Comparison of ENCODE assay signal across 8 mouse cellular contexts in genomic region chr7:27356248-27356647, GRCm38 (mm10). TPM values are rescaled to one million over a fixed set of nuclear protein-coding genes. Genes with fewer than 3 reads are reported as not detected.
DNase-seq lines count a peak whose midpoint lies in the region; ATAC-seq and TF ChIP-seq lines count a peak whose summit lies in the region.

No protein-coding gene starts in this region.

- H3K4me2 ChIP-seq in hindbrain, embryonic 11.5 days (replicated peaks; ENCODE audit: low read depth, low read length), result peak overlapping the region; percentile 68
- peak overlapping the region; percentile 73 for H3K4me2 ChIP-seq in limb, embryonic 12.5 days
- peak overlapping the region; percentile 60 for H3K4me2 ChIP-seq in midbrain, embryonic 15.5 days

- WGBS in hindbrain, embryonic 11.5 days, result 3% methylated on average over 16 of the region's 16 CpGs
- 1% methylated on average over 16 of the region's 16 CpGs for WGBS in limb, embryonic 12.5 days
- 2% methylated on average over 16 of the region's 16 CpGs for WGBS in midbrain, embryonic 15.5 days

- no peaks in the 10 kb centered on the region for H3K36me3 ChIP-seq in hindbrain, embryonic 11.5 days (ENCODE audit: control insufficient read depth, insufficient read depth, low read length)
- H3K36me3 ChIP-seq in limb, embryonic 12.5 days, result peaks cover 21% of the 10 kb centered on the region
- no peaks in the 10 kb centered on the region; the same call in 1 of the 2 replicates for H3K36me3 ChIP-seq in midbrain, embryonic 15.5 days (replicated peaks)

- peak overlapping the region; percentile 91 for H3K4me3 ChIP-seq in embryonic fibroblast, embryonic 13.5 days (ENCODE audit: insufficient read depth, low read length)
- H3K4me3 ChIP-seq in hindbrain, embryonic 11.5 days (ENCODE audit: low read depth, low read length), result peak overlapping the region; percentile 67
- H3K4me3 ChIP-seq in limb, embryonic 12.5 days (replicated peaks), result peak overlapping the region; percentile 64
- peak overlapping the region; percentile 50 for H3K4me3 ChIP-seq in midbrain, embryonic 15.5 days

- H3K27me3 ChIP-seq in hindbrain, embryonic 11.5 days (ENCODE audit: control insufficient read depth, insufficient read depth, low read length), result peaks cover 15% of the 10 kb centered on the region
- peaks cover 28% of the 10 kb centered on the region for H3K27me3 ChIP-seq in limb, embryonic 12.5 days
- peaks cover 29% of the 10 kb centered on the region for H3K27me3 ChIP-seq in midbrain, embryonic 15.5 days (replicated peaks)

- peak; percentile 63 for ATAC-seq in hindbrain, embryonic 11.5 days (ENCODE audit: low FRiP score)
- peak; percentile 36 for ATAC-seq in limb, embryonic 12.5 days (ENCODE audit: insufficient number of reproducible peaks, insufficient read depth, low FRiP score, low TSS enrichment, low read depth)
- peak; percentile 46 for ATAC-seq in midbrain, embryonic 15.5 days (replicated peaks)

- H3K9me3 ChIP-seq in hindbrain, embryonic 11.5 days (ENCODE audit: control insufficient read depth, low read length), result no peaks in the 10 kb centered on the region
- H3K9me3 ChIP-seq in limb, embryonic 12.5 days, result no peaks in the 10 kb centered on the region
- H3K9me3 ChIP-seq in midbrain, embryonic 15.5 days, result no peaks in the 10 kb centered on the region

- peak; percentile 35 for DNase-seq in urinary bladder, postnatal 14 days (ENCODE audit: low spot score)
- no peak for DNase-seq in urinary bladder, adult 2 months (ENCODE audit: low spot score)
- no peak for DNase-seq in hindbrain, embryonic 11.5 days (ENCODE audit: low spot score)
- no peak for DNase-seq in layer of hippocampus, postnatal 14 days (ENCODE audit: low spot score in 2 of 2)
- DNase-seq in layer of hippocampus, adult 9-10 months (ENCODE audit: low spot score), result no peak

- no peaks in the 10 kb centered on the region for H3K4me1 ChIP-seq in embryonic fibroblast, embryonic 13.5 days (ENCODE audit: control insufficient read depth, insufficient read depth, low read length)
- H3K4me1 ChIP-seq in hindbrain, embryonic 11.5 days (replicated peaks; ENCODE audit: control insufficient read depth, insufficient read depth, low read length), result peaks cover 5% of the 10 kb centered on the region; the same call in 1 of the 2 replicates
- peaks cover 26% of the 10 kb centered on the region for H3K4me1 ChIP-seq in limb, embryonic 12.5 days (replicated peaks)
- H3K4me1 ChIP-seq in midbrain, embryonic 15.5 days, result peaks cover 25% of the 10 kb centered on the region

- peak overlapping the region; percentile 64 for H3K27ac ChIP-seq in embryonic fibroblast, embryonic 13.5 days (ENCODE audit: insufficient read depth, low read length)
- no peak overlapping the region for H3K27ac ChIP-seq in hindbrain, embryonic 11.5 days (ENCODE audit: low read depth, low read length)
- no peak overlapping the region for H3K27ac ChIP-seq in limb, embryonic 12.5 days
- peak overlapping the region; percentile 14; the same call in 1 of the 2 replicates for H3K27ac ChIP-seq in midbrain, embryonic 15.5 days

- peak overlapping the region; percentile 36 for H3K9ac ChIP-seq in hindbrain, embryonic 11.5 days (ENCODE audit: low read depth, low read length)
- H3K9ac ChIP-seq in limb, embryonic 12.5 days (replicated peaks), result no peak overlapping the region; the same call in 1 of the 2 replicates
- H3K9ac ChIP-seq in midbrain, embryonic 15.5 days, result no peak overlapping the region

- no peak for TF ChIP-seq CTCF in embryonic fibroblast, embryonic 13.5 days (IDR thresholded peaks at IDR 0.05; ENCODE audit: borderline replicate concordance, insufficient read depth, low read length)

- no peak; the same call in 1 of the 2 replicates for TF ChIP-seq POLR2A in embryonic fibroblast, embryonic 13.5 days (IDR thresholded peaks at IDR 0.05; ENCODE audit: low read depth, low read length)

RNA-seq across cellular contexts. Expression of gene Shkbp1, which starts 0.4 kb away (rescaled TPM):
- polyA plus RNA-seq in urinary bladder, adult 2 months (2012; rRNA removed), result 39.4 and 46.5 TPM in 2 replicates
- 35.9 and 41.2 TPM in 2 replicates for polyA plus RNA-seq in embryonic fibroblast, embryonic 13.5 days (2011; ENCODE audit: insufficient read length, low read depth, missing spikeins)
- polyA plus RNA-seq in hindbrain, embryonic 11.5 days (2014; fragmentation: Nextera tagmentation; extraction: Ambion mirVana), result 51.5 and 56.7 TPM in 2 replicates
- polyA plus RNA-seq in limb, embryonic 12.5 days (2016; fragmentation: Nextera tagmentation; extraction: Ambion mirVana), result 59.5 and 59.9 TPM in 2 replicates
- 63.9 and 64.7 TPM in 2 replicates for polyA plus RNA-seq in midbrain, embryonic 15.5 days (2015; fragmentation: Nextera tagmentation; extraction: Ambion mirVana)
- 10 to 100 TPM; 24.7 to 26.2 TPM for total RNA-seq in layer of hippocampus, postnatal 14 days (2021)

RNA-seq across cellular contexts. Expression of gene Gm20479, which starts 1.0 kb away (rescaled TPM):
- polyA plus RNA-seq in urinary bladder, adult 2 months (2012; rRNA removed), result 0.43 and 0.67 TPM in 2 replicates
- polyA plus RNA-seq in embryonic fibroblast, embryonic 13.5 days (2011; ENCODE audit: insufficient read length, low read depth, missing spikeins), result 6.2 TPM in 1 of 2 replicates, not detected in the other
- polyA plus RNA-seq in hindbrain, embryonic 11.5 days (2014; fragmentation: Nextera tagmentation; extraction: Ambion mirVana), result 0.33 and 0.57 TPM in 2 replicates
- polyA plus RNA-seq in limb, embryonic 12.5 days (2016; fragmentation: Nextera tagmentation; extraction: Ambion mirVana), result 0.42 TPM in 1 of 2 replicates, not detected in the other
- polyA plus RNA-seq in midbrain, embryonic 15.5 days (2015; fragmentation: Nextera tagmentation; extraction: Ambion mirVana), result not detected in 2 replicates
- total RNA-seq in layer of hippocampus, postnatal 14 days (2021), result not detected

RNA-seq across cellular contexts. Expression of gene Ltbp4, which starts 18.8 kb away (rescaled TPM):
- polyA plus RNA-seq in urinary bladder, adult 2 months (2012; rRNA removed), result 176 and 335 TPM in 2 replicates
- polyA plus RNA-seq in embryonic fibroblast, embryonic 13.5 days (2011; ENCODE audit: insufficient read length, low read depth, missing spikeins), result 46.5 and 50.6 TPM in 2 replicates
- 2.4 and 3.9 TPM in 2 replicates for polyA plus RNA-seq in hindbrain, embryonic 11.5 days (2014; fragmentation: Nextera tagmentation; extraction: Ambion mirVana)
- polyA plus RNA-seq in limb, embryonic 12.5 days (2016; fragmentation: Nextera tagmentation; extraction: Ambion mirVana), result 15.2 and 15.8 TPM in 2 replicates
- 13.4 and 15.7 TPM in 2 replicates for polyA plus RNA-seq in midbrain, embryonic 15.5 days (2015; fragmentation: Nextera tagmentation; extraction: Ambion mirVana)
- total RNA-seq in layer of hippocampus, postnatal 14 days (2021), result 10 to 100 TPM; 55.0 to 55.3 TPM

Comparison
In these comparisons a context has a peak if more than half of its experiments do, and no peak if none do; other contexts are left out.
1. H3K27ac ChIP-seq: peak in embryonic fibroblast, embryonic 13.5 days (single experiment) and midbrain, embryonic 15.5 days (single experiment); none in hindbrain, embryonic 11.5 days (single experiment) and limb, embryonic 12.5 days (single experiment).
2. Peak in every context shown above with its lines, with median percentiles within 50 percentile points of each other: H3K4me3 ChIP-seq, ATAC-seq and H3K4me2 ChIP-seq.